Mouse (Mus musculus): ENCODE measurements around the gene Gdpd5.

Gdpd5 gene

DNA sequence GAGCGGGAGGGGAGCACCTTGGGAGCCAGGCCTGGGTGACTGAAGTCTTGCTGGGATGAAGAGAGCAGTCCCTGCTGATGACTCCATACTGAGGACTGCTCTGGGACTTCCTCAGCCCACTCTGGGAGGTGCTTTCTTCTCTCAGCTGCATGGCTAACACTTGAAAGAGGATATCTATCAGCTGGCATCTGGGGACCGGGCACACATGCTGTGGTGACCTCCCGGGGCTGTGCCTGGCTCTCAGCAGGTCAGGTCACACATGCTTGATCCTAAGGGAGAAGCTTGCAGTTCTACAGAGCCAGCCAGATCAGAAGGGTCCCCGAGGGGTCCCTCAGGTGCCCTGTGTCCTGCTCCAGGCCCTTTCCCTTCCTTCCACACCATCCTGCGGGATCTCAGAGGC lies 62.0 kb downstream of the Gdpd5 start:
- DNase-seq (ENCODE audit: low spot score) = no peak

DNA sequence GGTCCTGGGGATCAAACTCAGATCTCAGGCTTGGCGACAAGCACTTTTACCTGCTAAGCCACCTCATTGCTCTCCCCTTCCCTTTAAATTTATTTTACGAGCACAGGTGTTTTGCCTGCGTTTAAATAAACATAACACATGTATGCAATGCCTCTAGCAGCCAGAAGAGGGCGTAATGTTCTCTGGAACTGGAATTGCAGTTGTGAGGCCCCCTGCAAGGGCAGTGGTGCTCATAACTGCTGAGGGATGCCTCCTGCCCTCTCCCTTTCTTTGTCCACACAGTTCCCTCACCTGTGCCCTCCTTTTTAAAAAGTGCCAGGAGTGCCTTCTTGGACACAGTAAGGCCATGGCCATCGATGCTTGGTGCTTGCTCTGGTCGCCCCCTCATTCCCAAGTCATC lies 62.8 kb downstream of the Gdpd5 start:
- no peak for DNase-seq (ENCODE audit: low spot score)

DNA sequence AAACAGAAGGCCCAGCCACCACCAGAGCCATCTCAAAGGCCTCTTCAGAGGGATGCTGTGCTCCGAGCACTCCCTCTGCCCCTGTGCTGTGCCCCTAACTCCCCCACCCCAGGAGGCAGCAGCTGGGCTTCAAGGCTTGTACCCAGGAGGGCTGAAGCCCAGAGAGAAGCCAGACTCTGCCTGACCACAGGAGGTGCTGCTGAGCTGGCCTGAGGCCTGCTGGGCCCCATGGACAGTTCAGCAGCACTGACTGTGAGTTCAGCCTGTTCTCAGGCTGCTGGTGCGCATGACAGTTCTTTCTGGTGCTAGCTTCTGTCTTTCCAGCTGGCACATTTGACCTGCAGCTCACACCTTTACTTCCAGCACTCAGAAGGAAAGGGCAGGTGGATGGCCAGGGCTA lies 64.6 kb downstream of the Gdpd5 start:
- DNase-seq (ENCODE audit: low spot score) = no peak

DNA sequence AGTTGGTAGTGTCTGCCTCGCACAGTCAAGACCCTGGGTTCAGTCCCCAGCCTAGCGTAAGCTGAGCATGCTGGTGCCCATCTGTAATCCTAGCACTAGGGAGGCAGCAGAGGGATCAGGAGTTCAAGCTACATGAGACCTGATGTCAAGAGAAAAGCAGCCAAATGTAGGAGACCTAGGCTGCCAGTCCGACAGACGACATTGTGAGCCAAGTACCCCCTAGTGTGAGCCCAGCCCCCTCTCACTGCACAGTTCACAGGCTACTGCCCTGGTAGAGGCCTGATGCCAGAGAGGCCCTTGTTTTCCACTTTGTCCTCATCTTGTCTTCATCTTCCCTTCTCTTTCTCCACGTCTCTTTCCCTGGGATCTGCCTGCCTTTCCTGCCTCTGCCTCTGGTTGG lies 66.1 kb downstream of the Gdpd5 start:
- no peak for DNase-seq (ENCODE audit: low spot score)

DNA sequence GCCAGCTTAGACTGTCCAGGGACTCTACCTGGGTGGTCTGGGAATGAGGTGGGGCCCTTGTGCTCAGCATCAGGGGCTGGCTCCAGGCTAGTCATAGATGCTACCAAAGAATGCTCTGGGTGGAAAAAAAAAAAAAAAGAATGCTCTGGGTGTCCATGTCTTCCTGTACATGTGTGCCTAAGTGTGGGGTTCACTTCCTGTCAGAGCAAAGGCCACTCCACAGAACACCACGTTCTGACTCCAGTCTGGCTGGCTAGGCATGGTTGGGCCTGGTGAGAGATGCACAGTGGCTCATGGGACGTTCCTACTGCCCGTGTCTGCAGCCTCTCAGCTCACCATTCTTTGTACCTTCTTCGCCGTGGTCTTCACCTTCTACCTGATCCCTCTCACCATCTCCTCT lies 67.4 kb downstream of the Gdpd5 start:
- DNase-seq (ENCODE audit: low spot score) = no peak

DNA sequence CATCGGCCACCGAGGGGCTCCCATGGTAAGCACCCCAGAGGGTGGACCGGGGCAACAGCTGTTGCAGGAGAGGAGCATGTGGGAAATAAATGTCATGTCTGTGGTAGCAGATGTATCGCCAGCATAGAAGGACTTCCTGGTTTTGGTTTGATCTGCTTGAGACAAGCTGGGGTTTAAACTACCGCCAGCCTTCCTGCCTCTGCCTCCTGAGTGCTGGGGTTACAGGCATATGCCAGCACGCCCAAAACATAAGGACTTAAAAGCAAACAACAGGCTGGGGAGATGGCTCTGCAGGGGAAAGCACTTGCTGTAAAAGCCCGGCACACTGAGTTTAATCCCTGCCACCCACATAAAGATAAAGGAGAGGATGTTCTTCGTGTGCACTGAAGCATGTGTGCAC lies 67.8 kb downstream of the Gdpd5 start:
- no peak for DNase-seq (ENCODE audit: low spot score)

DNA sequence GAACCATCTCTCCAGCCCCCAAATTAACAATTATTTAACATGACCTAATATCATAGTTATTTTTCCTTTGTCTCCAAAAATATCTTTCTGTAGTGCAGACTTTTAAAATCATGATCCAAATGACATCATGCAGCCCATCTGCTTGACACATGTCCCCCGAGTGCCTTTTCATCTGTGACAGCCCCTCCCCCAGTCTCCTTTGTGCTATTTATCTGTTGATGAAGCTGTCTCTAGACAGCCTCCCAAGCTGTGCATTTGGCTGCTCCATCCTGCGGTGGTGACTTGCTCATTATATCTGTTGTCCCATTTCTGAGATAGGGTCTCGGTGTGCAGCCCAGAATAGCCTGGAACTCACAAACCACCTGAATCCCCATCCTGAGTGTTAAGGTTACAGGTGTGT lies 68.5 kb downstream of the Gdpd5 start:
- DNase-seq (ENCODE audit: low spot score) = no peak

DNA sequence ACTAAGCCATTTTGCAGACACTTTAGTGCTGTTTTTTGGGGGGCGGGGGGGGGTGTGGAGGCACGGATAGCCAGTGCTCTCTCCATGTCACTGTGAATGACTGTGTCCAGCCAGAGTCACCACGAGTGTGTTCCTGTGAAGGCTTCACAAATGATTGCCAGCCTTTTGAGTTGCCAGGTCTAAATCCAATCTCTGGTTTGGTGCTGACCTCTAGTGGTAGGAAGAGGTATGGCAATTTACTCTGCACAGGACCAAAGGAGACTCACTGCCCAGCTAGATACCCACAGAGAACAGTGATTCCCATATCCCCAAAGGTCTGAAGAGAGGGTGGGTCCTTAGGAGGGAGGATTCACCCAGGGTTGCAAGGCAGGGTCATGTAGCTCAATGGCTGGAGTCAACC lies 69.5 kb downstream of the Gdpd5 start:
- no peak for DNase-seq (ENCODE audit: low spot score)

DNA sequence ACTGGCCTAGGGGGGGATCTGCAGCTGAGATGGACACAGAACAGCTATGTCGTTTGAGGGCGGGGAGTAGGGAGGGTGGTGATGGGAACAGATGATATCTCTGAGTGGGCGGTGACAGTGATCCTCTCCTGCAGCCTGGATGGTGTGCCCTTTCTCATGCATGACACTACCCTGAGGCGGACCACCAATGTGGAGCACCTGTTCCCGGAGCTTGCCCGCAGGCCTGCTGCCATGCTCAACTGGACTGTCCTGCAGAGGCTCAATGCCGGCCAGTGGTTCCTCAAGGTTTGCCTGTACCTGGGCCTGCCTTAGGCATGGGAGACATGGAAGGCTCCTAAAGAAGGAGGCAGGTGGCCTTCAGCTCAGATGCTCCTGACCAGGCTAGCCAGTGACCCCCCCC lies 71.6 kb downstream of the Gdpd5 start:
- no peak for DNase-seq (ENCODE audit: low spot score)

DNA sequence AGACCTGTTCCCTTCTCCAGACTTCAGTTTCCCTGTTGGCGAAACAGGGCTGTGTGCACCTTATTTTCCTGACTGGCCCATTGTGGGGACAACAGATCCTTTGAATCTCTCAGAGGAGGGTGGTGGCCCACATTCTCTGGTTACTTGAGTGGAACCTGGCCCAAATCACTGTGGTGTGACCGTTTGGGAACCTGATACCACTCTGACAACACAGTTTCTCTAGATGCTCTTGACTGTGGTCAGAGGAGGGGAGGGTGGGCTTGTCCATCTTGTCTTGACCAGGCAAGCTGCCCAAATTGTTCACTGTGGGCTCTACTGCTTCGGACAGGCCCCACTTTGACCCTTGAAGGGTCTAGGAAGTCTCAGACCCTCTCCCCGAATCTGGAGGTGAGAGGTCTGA lies 72.8 kb downstream of the Gdpd5 start:
- DNase-seq (ENCODE audit: low spot score) = no peak

DNA sequence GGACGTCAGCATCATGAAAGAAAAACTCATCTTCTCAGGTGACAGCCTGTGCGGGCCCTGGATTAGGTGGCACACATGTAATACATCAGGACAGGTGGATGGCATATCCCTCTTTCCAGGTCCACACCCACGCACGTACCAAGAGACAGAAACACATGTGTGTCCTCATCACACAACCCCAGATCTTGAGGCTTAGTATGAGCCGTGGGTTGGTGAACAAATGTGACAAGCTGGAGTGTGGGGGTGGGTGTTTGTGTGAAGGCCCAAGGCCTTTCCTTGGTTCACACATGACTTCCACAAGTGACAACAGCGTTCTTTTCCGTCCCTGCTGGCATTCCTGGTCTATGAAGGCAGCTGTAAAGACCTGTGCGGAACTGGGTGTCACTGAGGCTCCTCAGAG lies 77.6 kb downstream of the Gdpd5 start:
- no peak for DNase-seq (ENCODE audit: low spot score)

DNA sequence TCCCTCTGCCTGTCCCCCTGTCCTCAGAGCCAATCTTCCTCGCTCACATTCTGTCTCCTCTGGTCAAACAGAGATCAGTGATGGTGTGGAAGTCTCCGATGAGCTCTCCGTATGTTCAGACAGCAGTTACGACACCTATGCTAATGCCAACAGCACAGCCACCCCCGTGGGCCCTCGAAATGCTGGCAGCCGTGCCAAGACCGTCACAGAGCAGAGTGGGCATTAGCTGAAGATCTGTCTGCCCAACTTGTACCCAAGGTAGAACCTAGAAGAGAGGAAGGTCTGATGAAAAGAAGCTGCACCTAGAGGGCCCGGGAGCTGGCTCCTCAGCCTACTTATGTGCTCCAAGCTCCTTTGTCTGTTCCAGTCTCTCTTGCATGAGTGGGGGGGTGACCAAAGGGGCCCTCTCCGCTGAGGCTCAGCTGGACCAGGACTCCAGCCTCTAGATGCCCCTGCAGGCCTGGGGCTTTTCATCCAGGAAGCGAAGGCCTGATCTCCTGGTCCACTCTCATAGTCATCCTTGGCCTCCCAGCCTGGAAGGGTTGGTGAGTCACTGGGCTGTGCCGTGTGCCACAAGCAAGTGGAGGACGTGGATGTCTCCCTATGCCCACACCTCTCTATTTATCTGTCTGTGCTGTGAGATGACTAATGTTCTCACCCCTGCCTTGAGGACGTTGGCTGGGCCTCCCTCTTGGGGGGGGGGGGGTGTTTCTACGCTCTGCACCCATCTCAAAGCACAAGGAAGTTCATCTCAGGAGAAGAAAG lies 78.9 kb downstream of the Gdpd5 start:
- DNase-seq (ENCODE audit: low spot score) = no peak

DNA sequence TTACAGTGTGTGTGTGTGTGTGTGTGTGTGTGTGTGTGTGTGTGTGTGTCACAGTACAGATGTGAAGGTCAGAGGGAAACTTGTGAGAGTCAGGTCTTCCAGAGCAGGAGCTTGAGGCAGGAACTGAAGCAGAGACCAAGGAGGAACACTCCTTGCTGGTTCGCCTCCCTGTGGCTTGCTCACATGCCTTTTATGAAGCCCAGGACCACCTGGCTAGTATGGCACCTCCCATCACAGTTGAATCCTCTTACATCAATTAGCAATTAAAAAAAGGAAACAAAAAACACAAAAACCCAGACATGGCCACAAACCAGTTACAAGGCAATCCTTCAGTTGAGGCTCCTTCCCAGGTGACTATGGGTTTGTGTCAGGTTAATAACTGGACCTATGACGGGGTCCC lies 81.9 kb downstream of the Gdpd5 start:
- DNase-seq (ENCODE audit: low spot score) = no peak

DNA sequence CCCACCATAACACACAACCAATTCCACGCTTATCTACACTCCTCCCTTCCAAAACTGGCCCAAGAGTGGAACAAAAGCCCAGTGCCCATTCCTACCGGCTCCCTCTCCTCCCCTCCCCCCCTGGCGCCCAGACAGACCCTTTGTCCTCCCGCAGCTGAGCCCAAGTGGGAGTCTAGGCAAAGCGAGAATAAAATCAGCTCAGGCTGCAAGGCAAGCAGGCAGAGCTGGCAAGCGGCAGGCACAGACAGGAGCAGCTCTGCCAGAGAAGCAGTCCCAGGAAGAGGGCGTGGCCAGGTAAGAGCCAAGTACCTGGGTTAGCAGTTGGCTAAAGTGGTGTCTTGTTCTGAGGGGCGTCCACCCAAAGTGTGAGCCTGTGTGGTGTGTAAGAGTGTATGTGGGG lies 84.6 kb downstream of the Gdpd5 start, which contains the start of gene Klhl35:
TSS of gene Klhl35 (plus strand) at position 194 of the 400 bp plus-strand sequence.
- no peak for DNase-seq (ENCODE audit: low spot score)

DNA sequence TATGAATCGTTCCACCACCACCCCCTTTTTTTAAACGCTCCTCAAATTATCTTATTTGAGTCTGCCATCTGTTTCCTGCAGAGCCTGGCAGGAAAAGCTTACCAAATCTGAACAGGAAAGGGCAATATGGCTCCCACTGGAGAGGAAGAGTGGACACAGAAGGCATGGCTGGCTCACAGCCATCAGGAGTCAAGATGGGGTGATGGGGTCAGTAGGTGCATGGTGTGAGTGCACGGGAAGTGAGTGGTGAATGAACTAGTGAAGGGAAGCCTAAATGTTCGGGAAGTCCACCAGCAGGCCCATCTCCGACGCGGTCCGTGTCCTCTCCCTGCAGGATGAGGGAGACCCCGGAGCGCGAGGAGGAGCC lies 86.7 kb downstream of the Gdpd5 start:
- DNase-seq (ENCODE audit: low spot score) = no peak

DNA sequence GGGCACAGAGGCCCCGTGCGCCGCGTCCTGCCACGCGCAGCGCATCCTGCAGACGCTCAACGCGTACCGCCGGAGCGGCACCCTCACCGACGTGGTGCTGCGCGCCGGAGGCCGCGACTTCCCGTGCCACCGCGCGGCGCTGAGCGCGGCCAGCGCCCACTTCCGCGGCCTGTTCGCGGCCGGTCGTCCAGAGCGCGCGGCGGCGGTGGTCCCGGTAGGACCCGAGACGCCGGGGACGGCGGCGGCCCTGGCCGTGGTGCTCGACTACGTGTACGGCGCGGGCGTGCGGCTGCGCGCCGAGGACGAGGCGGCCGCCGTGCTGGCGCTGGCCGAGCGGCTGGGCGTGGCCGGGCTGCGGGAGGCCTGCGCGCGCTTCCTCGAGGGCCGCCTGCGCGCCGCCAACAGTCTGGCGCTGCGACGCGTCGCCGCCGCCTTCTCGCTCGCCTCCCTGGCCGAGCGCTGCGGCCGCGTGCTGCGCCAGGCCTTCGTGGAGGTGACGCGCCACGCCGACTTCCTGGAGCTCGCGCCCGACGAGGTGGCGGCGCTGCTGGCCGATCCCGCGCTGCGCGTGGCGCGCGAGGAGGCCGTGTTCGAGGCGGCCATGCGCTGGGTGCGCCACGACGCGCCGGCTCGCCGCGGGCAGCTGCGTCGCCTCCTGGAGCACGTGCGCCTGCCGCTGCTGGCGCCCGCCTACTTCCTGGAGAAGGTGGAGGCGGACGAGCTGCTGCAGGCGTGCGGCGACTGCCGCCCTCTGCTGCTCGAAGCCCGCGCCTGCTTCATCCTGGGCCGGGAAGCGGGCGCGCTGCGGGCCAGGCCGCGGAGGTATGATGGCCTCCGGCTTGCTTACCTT lies 87.3 kb downstream of the Gdpd5 start:
- DNase-seq (ENCODE audit: low spot score) = peak; percentile 73

DNA sequence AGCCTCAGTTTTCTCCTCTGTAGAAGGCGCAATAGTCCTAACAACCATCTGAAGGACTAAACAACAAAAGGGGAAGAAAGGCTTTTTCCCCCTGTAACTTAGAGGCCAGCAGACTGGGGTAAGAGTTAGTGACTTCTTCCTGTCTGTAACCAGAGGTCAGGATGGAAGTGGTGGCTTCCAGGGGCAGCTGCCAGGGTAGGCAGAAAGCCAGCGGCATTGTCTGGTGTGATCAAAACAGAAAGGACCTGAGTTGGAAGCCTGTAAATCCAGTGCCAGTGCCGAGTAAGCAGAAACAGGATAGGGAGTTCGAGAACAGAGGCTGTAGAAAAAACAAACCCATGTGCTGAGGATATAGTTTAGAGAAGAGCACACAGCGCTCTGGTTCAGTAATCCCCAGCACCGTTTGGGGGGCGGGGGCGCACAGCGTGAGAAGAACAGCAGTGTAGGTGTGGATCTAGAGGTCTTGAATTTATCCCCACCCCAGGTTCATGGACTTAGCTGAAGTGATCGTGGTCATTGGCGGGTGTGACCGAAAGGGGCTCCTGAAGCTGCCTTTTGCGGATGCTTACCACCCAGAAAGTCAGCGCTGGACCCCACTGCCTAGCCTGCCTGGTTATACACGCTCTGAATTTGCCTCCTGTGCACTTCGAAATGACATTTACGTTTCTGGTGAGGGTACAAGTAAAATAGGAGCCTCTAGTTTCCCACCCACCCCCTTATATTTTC lies 88.6 kb downstream of the Gdpd5 start:
- no peak for DNase-seq (ENCODE audit: low spot score)

DNA sequence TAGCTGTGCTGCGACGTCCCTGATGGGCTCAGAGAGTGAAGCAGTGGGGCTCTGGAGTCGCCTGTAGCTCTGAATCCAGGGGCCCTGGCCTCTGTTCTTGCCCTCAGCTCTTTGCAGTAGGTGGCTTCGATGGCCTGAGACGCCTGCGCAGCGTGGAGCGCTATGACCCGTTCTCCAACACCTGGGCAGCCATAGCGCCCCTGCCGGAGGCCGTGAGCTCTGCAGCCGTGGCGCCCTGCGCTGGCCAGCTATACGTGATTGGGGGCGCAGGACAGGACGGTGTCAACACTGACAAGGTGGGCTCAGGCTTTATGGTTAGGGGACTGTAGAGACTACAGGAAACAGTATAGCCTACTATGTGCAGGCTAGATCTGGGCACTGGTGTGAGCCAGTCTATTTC lies 90.4 kb downstream of the Gdpd5 start:
- DNase-seq (ENCODE audit: low spot score) = no peak

DNA sequence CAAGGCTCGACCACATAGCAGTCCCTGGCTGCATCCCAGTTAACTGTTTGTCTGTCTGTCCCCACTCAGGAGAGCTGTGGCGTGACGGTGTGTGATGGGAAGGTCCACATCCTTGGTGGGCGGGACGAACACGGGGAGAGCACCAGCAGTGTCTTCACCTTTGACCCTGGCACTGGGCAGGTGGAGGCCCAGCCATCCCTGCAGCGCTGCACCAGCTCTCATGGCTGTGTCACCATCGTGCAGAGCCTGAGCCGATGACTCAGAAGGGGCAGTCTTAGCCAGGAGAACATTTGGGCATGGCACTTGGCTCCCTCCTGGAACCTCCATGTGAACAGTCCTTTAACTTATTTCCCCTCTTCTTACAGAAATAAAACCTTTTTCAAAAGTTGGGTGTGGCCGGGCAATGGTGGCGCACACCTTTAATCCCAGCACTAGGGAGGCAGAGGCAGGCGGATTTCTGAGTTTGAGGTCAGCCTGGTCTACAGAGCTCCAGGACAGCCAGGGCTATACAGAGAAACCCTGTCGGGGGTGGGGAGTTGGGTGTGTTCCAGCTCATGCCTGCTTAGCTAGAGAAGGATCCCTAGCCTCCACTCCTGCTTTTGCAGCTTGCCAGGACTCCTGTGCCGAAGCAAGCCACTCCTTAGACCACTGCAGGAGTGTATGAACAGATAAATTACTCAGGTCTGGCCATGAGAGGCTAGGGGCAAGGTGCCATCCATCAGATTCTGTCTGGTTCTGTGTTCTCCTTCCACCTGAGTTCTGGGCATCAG lies 92.6 kb downstream of the Gdpd5 start:
- no peak for DNase-seq (ENCODE audit: low spot score)

DNA sequence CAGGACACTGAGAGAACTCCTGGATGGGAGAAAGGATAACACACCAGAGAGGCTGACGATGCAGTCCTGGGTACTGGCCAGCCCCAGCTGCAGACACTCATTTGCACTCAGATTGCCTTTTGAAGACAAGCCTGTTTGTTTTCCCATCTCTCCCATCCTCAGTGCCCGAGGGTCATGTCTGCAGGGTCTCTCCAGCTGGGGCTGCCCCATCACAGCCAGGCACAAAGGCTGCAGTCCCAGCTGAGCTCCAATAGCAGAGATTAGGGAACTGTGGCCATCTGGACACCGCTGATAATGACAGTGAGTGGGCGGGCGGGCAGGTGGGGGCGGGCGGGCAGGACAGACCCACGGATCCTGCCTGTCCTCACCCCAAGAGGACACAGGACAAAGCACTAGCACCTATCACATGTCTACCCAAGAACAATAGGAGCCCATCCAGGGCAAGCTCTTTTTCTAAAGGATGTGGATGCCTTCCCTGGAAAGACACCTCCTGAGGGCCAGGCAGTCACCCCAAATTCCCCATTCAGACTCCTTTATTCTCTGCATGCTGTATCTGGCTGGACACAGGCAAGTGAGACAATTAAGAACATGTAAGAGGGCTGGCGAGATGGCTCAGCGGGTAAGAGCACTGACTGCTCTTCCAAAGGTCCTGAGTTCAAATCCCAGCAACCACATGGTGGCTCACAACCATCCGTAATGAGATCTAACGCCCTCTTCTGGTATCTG lies 93.8 kb downstream of the Gdpd5 start:
- DNase-seq (ENCODE audit: low spot score) = no peak

DNA sequence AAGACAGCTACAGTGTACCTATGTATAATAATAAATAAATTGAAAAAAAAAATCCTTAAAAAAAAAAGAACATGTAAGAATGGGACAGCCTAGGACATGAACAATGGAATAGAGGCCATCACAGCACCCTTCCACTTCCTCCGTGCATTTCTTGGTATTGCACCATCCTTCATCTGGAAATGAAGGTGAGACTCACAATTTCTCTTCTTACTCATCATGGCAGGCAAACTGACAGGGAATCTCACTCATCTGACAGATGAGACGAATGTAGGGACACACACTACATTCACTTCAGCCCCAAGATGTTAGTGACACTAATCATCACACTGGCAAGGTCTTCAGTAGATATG lies 94.3 kb downstream of the Gdpd5 start:
- DNase-seq (ENCODE audit: low spot score) = no peak
